Mouse (Mus musculus): Measurements from ENCODE around the gene Ahctf1. TPM values are rescaled to one million over a fixed set of nuclear protein-coding genes. Genes with fewer than 3 reads are reported as not detected.

Ahctf1 gene
- polyA plus RNA-seq, 1 experiment = 2.2 TPM

GRCm38 (mm10) chr1:179798794-179799193, 4.7 kb downstream of the Ahctf1 start:
- Histone ChIP-seq H3K27me3 (ENCODE audit: control insufficient read depth, insufficient read depth, low read length) (no peaks in the 10 kb centered on the region), H3K4me1 (ENCODE audit: control insufficient read depth, insufficient read depth, insufficient read length, low read length) (no peaks in the 10 kb centered on the region; the same call in 1 of the 2 replicates), H3K36me3 (ENCODE audit: control insufficient read depth, insufficient read depth, low read length) (peaks cover 31% of the 10 kb centered on the region), H3K27ac (ENCODE audit: insufficient read depth, low read depth, low read length) (no peak overlapping the region), H3K4me3 (ENCODE audit: low read depth, low read length) (no peak overlapping the region)
- no peak for TF ChIP-seq POLR2A (IDR thresholded peaks at IDR 0.05; ENCODE audit: low read depth, low read length)
- TF ChIP-seq CTCF (IDR thresholded peaks at IDR 0.05; ENCODE audit: extremely low read depth, insufficient read length, insufficient replicate concordance, low read depth, low read length) = no peak

- 73% methylated on average over 4 of the region's 4 CpGs for WGBS
- no peaks in the 10 kb centered on the region for H3K27me3 ChIP-seq (ENCODE audit: control insufficient read depth, insufficient read depth, low read length)
- H3K36me3 ChIP-seq (ENCODE audit: control insufficient read depth, insufficient read depth, low read length) = peaks cover 54% of the 10 kb centered on the region
- no peaks in the 10 kb centered on the region for H3K4me1 ChIP-seq (ENCODE audit: control insufficient read depth, insufficient read depth, insufficient read length, low read length)
- TF ChIP-seq POLR2A (IDR thresholded peaks at IDR 0.05; ENCODE audit: low read depth, low read length) (no peak), CTCF (IDR thresholded peaks at IDR 0.05; ENCODE audit: extremely low read depth, insufficient read length, insufficient replicate concordance, low read depth, low read length) (no peak)
- H3K4me3 ChIP-seq (ENCODE audit: low read depth, low read length) = no peak overlapping the region
- H3K27ac ChIP-seq (ENCODE audit: insufficient read depth, low read depth, low read length) = no peak overlapping the region
Measured at GRCm38 (mm10) chr1:179787281-179787680, 16.2 kb downstream of the Ahctf1 start.

- WGBS = 86% methylated on average over 5 of the region's 5 CpGs
- no peak overlapping the region for H3K27ac ChIP-seq (ENCODE audit: insufficient read depth, low read depth, low read length)
- peaks cover 51% of the 10 kb centered on the region for H3K36me3 ChIP-seq (ENCODE audit: control insufficient read depth, insufficient read depth, low read length)
- H3K27me3 ChIP-seq (ENCODE audit: control insufficient read depth, insufficient read depth, low read length) = no peaks in the 10 kb centered on the region
- no peaks in the 10 kb centered on the region for H3K4me1 ChIP-seq (ENCODE audit: control insufficient read depth, insufficient read depth, insufficient read length, low read length)
- TF ChIP-seq CTCF (IDR thresholded peaks at IDR 0.05; ENCODE audit: extremely low read depth, insufficient read length, insufficient replicate concordance, low read depth, low read length) (no peak), POLR2A (IDR thresholded peaks at IDR 0.05; ENCODE audit: low read depth, low read length) (no peak)
- H3K4me3 ChIP-seq (ENCODE audit: low read depth, low read length) = no peak overlapping the region
Measured at GRCm38 (mm10) chr1:179785502-179785901, 18.0 kb downstream of the Ahctf1 start.

- H3K27ac ChIP-seq (ENCODE audit: insufficient read depth, low read depth, low read length) = no peak overlapping the region
- no peak for TF ChIP-seq POLR2A (IDR thresholded peaks at IDR 0.05; ENCODE audit: low read depth, low read length)
- no peak for TF ChIP-seq CTCF (IDR thresholded peaks at IDR 0.05; ENCODE audit: extremely low read depth, insufficient read length, insufficient replicate concordance, low read depth, low read length)
- no peak overlapping the region for H3K4me3 ChIP-seq (ENCODE audit: low read depth, low read length)
- no peaks in the 10 kb centered on the region for H3K4me1 ChIP-seq (ENCODE audit: control insufficient read depth, insufficient read depth, insufficient read length, low read length)
- no peaks in the 10 kb centered on the region for H3K27me3 ChIP-seq (ENCODE audit: control insufficient read depth, insufficient read depth, low read length)
- 87% methylated on average over 4 of the region's 4 CpGs for WGBS
- peaks cover 52% of the 10 kb centered on the region for H3K36me3 ChIP-seq (ENCODE audit: control insufficient read depth, insufficient read depth, low read length)
Measured at GRCm38 (mm10) chr1:179784098-179784497, 19.4 kb downstream of the Ahctf1 start.

- H3K4me1 ChIP-seq (ENCODE audit: control insufficient read depth, insufficient read depth, insufficient read length, low read length) = no peaks in the 10 kb centered on the region
- TF ChIP-seq CTCF (IDR thresholded peaks at IDR 0.05; ENCODE audit: extremely low read depth, insufficient read length, insufficient replicate concordance, low read depth, low read length) (no peak), POLR2A (IDR thresholded peaks at IDR 0.05; ENCODE audit: low read depth, low read length) (no peak)
- H3K27ac ChIP-seq (ENCODE audit: insufficient read depth, low read depth, low read length) = no peak overlapping the region
- WGBS = 92% methylated on average over 8 of the region's 8 CpGs
- peaks cover 69% of the 10 kb centered on the region for H3K36me3 ChIP-seq (ENCODE audit: control insufficient read depth, insufficient read depth, low read length)
- no peaks in the 10 kb centered on the region for H3K27me3 ChIP-seq (ENCODE audit: control insufficient read depth, insufficient read depth, low read length)
- no peak overlapping the region for H3K4me3 ChIP-seq (ENCODE audit: low read depth, low read length)
Measured at GRCm38 (mm10) chr1:179776831-179777230, 26.6 kb downstream of the Ahctf1 start.

- 77% methylated on average over 4 of the region's 4 CpGs for WGBS
- Histone ChIP-seq H3K4me3 (ENCODE audit: low read depth, low read length) (no peak overlapping the region), H3K36me3 (ENCODE audit: control insufficient read depth, insufficient read depth, low read length) (peaks cover 58% of the 10 kb centered on the region), H3K27ac (ENCODE audit: insufficient read depth, low read depth, low read length) (no peak overlapping the region), H3K27me3 (ENCODE audit: control insufficient read depth, insufficient read depth, low read length) (no peaks in the 10 kb centered on the region), H3K4me1 (ENCODE audit: control insufficient read depth, insufficient read depth, insufficient read length, low read length) (no peaks in the 10 kb centered on the region)
- TF ChIP-seq POLR2A (IDR thresholded peaks at IDR 0.05; ENCODE audit: low read depth, low read length) = no peak
- TF ChIP-seq CTCF (IDR thresholded peaks at IDR 0.05; ENCODE audit: extremely low read depth, insufficient read length, insufficient replicate concordance, low read depth, low read length) = no peak
Measured at GRCm38 (mm10) chr1:179760553-179760952, 42.9 kb downstream of the Ahctf1 start.

GRCm38 (mm10) chr1:179760086-179760485, 43.4 kb downstream of the Ahctf1 start:
- no peaks in the 10 kb centered on the region for H3K27me3 ChIP-seq (ENCODE audit: control insufficient read depth, insufficient read depth, low read length)
- WGBS = 90% methylated on average over 5 of the region's 5 CpGs
- H3K4me3 ChIP-seq (ENCODE audit: low read depth, low read length) = no peak overlapping the region
- H3K27ac ChIP-seq (ENCODE audit: insufficient read depth, low read depth, low read length) = no peak overlapping the region
- TF ChIP-seq CTCF (IDR thresholded peaks at IDR 0.05; ENCODE audit: extremely low read depth, insufficient read length, insufficient replicate concordance, low read depth, low read length) = no peak
- TF ChIP-seq POLR2A (IDR thresholded peaks at IDR 0.05; ENCODE audit: low read depth, low read length) = no peak
- peaks cover 59% of the 10 kb centered on the region for H3K36me3 ChIP-seq (ENCODE audit: control insufficient read depth, insufficient read depth, low read length)
- H3K4me1 ChIP-seq (ENCODE audit: control insufficient read depth, insufficient read depth, insufficient read length, low read length) = no peaks in the 10 kb centered on the region

- Histone ChIP-seq H3K4me1 (ENCODE audit: control insufficient read depth, insufficient read depth, insufficient read length, low read length) (no peaks in the 10 kb centered on the region), H3K36me3 (ENCODE audit: control insufficient read depth, insufficient read depth, low read length) (peaks cover 60% of the 10 kb centered on the region)
- TF ChIP-seq POLR2A (IDR thresholded peaks at IDR 0.05; ENCODE audit: low read depth, low read length) (no peak), CTCF (IDR thresholded peaks at IDR 0.05; ENCODE audit: extremely low read depth, insufficient read length, insufficient replicate concordance, low read depth, low read length) (no peak)
Measured at GRCm38 (mm10) chr1:179756477-179756876, 47.0 kb downstream of the Ahctf1 start.

More at GRCm38 (mm10) chr1:179756477-179756876, 47.0 kb downstream of the Ahctf1 start:
- Histone ChIP-seq H3K4me3 (ENCODE audit: low read depth, low read length) (no peak overlapping the region), H3K27me3 (ENCODE audit: control insufficient read depth, insufficient read depth, low read length) (no peaks in the 10 kb centered on the region), H3K27ac (ENCODE audit: insufficient read depth, low read depth, low read length) (no peak overlapping the region)
